Mouse (Mus musculus) lung, adult 2 months (tissue): ENCODE results near the gene Ccdc9.

Experiments
- CTCF ChIP-seq: fragments of 200-500 bp; IDR thresholded peaks from 2 replicates; pipeline ENCODE4 v1.5.1; 2011; ENCODE audit warnings: mild to moderate bottlenecking, low read length, control low read depth; ENCODE audit not compliant: insufficient read depth
- POLR2A ChIP-seq: fragments of 200-500 bp; IDR thresholded peaks from 2 replicates; pipeline ENCODE4 v1.6.1; 2011; ENCODE audit warnings: low read depth, mild to moderate bottlenecking, control low read depth, low read length, borderline replicate concordance; ENCODE audit errors: extremely low read depth

- TF ChIP-seq CTCF (no peak), POLR2A (no peak)
These were observed 47.0 kb downstream of the Ccdc9 start for GRCm38 (mm10) chr7:16239554-16239997.
